Mouse (Mus musculus): Measurements from ENCODE around the gene Slit1. TPM values are rescaled to one million over a fixed set of nuclear protein-coding genes. Genes with fewer than 3 reads are reported as not detected.

The Slit1 gene
- total and polyA plus RNA-seq, 3 experiments = 0.16 to 0.30 TPM; not detected in 1

DNA sequence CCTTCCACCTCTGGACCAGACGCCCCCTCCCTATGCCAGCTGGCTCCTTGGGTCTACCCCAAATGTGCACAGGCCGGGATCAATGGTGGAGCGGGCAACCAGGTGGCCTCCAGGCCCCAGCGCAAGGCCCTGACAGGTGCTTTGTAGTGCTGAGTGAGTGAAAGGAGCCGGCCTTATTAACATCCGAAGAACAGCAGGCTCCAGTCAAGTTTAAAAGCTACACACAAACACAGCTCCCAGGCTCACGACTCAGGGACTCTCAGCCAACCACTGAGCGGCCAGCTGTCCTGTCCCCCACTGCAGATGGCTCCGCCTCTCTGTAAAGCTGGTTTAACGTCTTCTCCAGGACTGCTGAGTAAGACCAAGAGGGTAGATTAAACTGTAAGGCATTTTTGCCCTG lies 8.8 kb downstream of the Slit1 start:
- TF ChIP-seq MEF2A (IDR thresholded peaks at IDR 0.05; ENCODE audit: borderline replicate concordance, low read depth, low read length) = no peak
- TF ChIP-seq MAFK (IDR thresholded peaks at IDR 0.05; ENCODE audit: insufficient replicate concordance, low read length) = no peak
- TF ChIP-seq SIN3A (IDR thresholded peaks at IDR 0.05; ENCODE audit: low read length) = no peak
- no peak for TF ChIP-seq SMC3 (IDR thresholded peaks at IDR 0.05; ENCODE audit: low read depth, low read length)
- Histone ChIP-seq H3K9ac (ENCODE audit: insufficient read depth, low read depth) (no peak overlapping the region), H3K36me3 (replicated peaks in 1 of 2; ENCODE audit: control insufficient read depth in 1 of 2, insufficient read depth in 1 of 2, low read length in 1 of 2) (no peaks in the 10 kb centered on the region), H3K9me3 (replicated peaks; ENCODE audit: low read length) (peaks cover 7% of the 10 kb centered on the region), H3K4me2 (ENCODE audit: insufficient read depth, low read depth, poor library complexity, severe bottlenecking) (no peak overlapping the region), H3K4me1 (ENCODE audit: control insufficient read depth in 1 of 2, insufficient read depth in 2 of 2) (no peaks in the 10 kb centered on the region), H3K27ac (ENCODE audit: insufficient read depth, low read depth) (no peak overlapping the region), H3K27me3 (replicated peaks) (peaks cover 80% of the 10 kb centered on the region), H3K4me3 (replicated peaks in 1 of 3; ENCODE audit: low read depth in 2 of 3, low read length in 2 of 3, poor library complexity in 1 of 3) (no peak overlapping the region), H3K79me2 (replicated peaks; ENCODE audit: control insufficient read depth, extremely low read depth, insufficient read depth, poor library complexity, severe bottlenecking) (no peaks in the 10 kb centered on the region)
- no peak for DNase-seq (ENCODE audit: extremely low read depth)
- dilution Hi-C loops (cut with MboI; ENCODE audit: extremely low pct_ligation_motif_present, extremely low pct_unique_long_range_greater_than_20kb, low sequenced_read_pairs) = no loop called here
- in situ Hi-C loops (cut with MboI; ENCODE audit: low pct_ligation_motif_present, low pct_unique_long_range_greater_than_20kb, low sequenced_read_pairs) = no loop called here

GRCm38 (mm10) chr19:41725491-41725890 lies 18.0 kb downstream of the Slit1 start:
- DNase-seq (ENCODE audit: extremely low read depth) = no peak
- Histone ChIP-seq H3K9ac (ENCODE audit: insufficient read depth, low read depth) (no peak overlapping the region), H3K9me3 (replicated peaks; ENCODE audit: low read length) (no peaks in the 10 kb centered on the region), H3K36me3 (replicated peaks in 1 of 2; ENCODE audit: control insufficient read depth in 1 of 2, insufficient read depth in 1 of 2, low read length in 1 of 2) (no peaks in the 10 kb centered on the region), H3K4me3 (replicated peaks in 1 of 3; ENCODE audit: low read depth in 2 of 3, low read length in 2 of 3, poor library complexity in 1 of 3) (no peak overlapping the region), H3K27me3 (replicated peaks) (peaks cover 40% of the 10 kb centered on the region), H3K4me2 (ENCODE audit: insufficient read depth, low read depth, poor library complexity, severe bottlenecking) (no peak overlapping the region), H3K4me1 (ENCODE audit: control insufficient read depth in 1 of 2, insufficient read depth in 2 of 2) (peaks cover 7 to 10% of the 10 kb centered on the region in 2 experiments; a peak in 3 of 4 replicates), H3K79me2 (replicated peaks; ENCODE audit: control insufficient read depth, extremely low read depth, insufficient read depth, poor library complexity, severe bottlenecking) (no peaks in the 10 kb centered on the region), H3K27ac (ENCODE audit: insufficient read depth, low read depth) (no peak overlapping the region)
- in situ Hi-C loops (cut with MboI; ENCODE audit: low pct_ligation_motif_present, low pct_unique_long_range_greater_than_20kb, low sequenced_read_pairs) (no loop called here), dilution Hi-C loops (cut with MboI; ENCODE audit: extremely low pct_ligation_motif_present, extremely low pct_unique_long_range_greater_than_20kb, low sequenced_read_pairs) (no loop called here)
- TF ChIP-seq CTCF (conservative IDR thresholded peaks at IDR 0.05 in 1 of 2, IDR thresholded peaks at IDR 0.05 in 1 of 2; ENCODE audit: low read depth in 2 of 2, low read length in 2 of 2) = no peak
- TF ChIP-seq ETS1 (conservative IDR thresholded peaks at IDR 0.05; ENCODE audit: low read depth, low read length) = no peak
- no peak for TF ChIP-seq ZC3H11A (IDR thresholded peaks at IDR 0.05; ENCODE audit: low read depth, low read length)
- no peak for TF ChIP-seq MYC (IDR thresholded peaks at IDR 0.05; ENCODE audit: low read depth, low read length)
- no peak for TF ChIP-seq JUN (IDR thresholded peaks at IDR 0.05; ENCODE audit: insufficient read depth, low read depth, low read length)
- TF ChIP-seq NRF1 (IDR thresholded peaks at IDR 0.05; ENCODE audit: low read depth, low read length) = no peak
- TF ChIP-seq SIN3A (IDR thresholded peaks at IDR 0.05; ENCODE audit: low read length) = no peak
- TF ChIP-seq IRF4 (IDR thresholded peaks at IDR 0.05; ENCODE audit: low read depth, low read length) = no peak
- no peak for TF ChIP-seq MXI1 (IDR thresholded peaks at IDR 0.05; ENCODE audit: low read depth, low read length)
- TF ChIP-seq POLR2A (IDR thresholded peaks at IDR 0.05; ENCODE audit: low read depth, low read length) = no peak
- no peak for TF ChIP-seq KAT2A (IDR thresholded peaks at IDR 0.05; ENCODE audit: insufficient replicate concordance, low read length)
- TF ChIP-seq TCF12 (IDR thresholded peaks at IDR 0.05; ENCODE audit: low read depth, low read length) = no peak
- TF ChIP-seq USF1 (IDR thresholded peaks at IDR 0.05; ENCODE audit: low read depth, low read length) = no peak
- no peak for TF ChIP-seq RAD21 (IDR thresholded peaks at IDR 0.05; ENCODE audit: low read depth, low read length)
- no peak for TF ChIP-seq CHD1 (IDR thresholded peaks at IDR 0.05; ENCODE audit: low read depth, low read length)
- no peak for TF ChIP-seq JUND (conservative IDR thresholded peaks at IDR 0.05; ENCODE audit: low read depth, low read length)
- no peak for TF ChIP-seq BHLHE40 (IDR thresholded peaks at IDR 0.05; ENCODE audit: low read depth, low read length)

All from CH12.LX (cell line).